Mouse (Mus musculus) liver, embryonic 16.5 days (tissue): Measurements from ENCODE around the gene Sec1. TPM values are rescaled to one million over a fixed set of nuclear protein-coding genes. Genes with fewer than 3 reads are reported as not detected.

ENCODE experiments used
- ATAC-seq: fragments of 200-750 bp; cut with Nextera tagmentation; 2 replicates; pipeline ENCODE4 v1.8.0; 2017; ENCODE audit warnings: low read depth, mild to moderate bottlenecking, moderate number of reproducible peaks, moderate library complexity
- H3K27ac ChIP-seq: fragments of 300-500 bp; sonication (generic); 2 replicates; pipeline ENCODE4 v1.5.1; 2014; ENCODE audit warnings: mild to moderate bottlenecking, low read length
- H3K27me3 ChIP-seq: fragments of 300-500 bp; sonication (generic); 2 replicates; pipeline ENCODE4 v1.6.1; 2014; ENCODE audit warnings: low read depth, low read length, mixed read lengths; ENCODE audit not compliant: control insufficient read depth, insufficient read depth
- H3K36me3 ChIP-seq: fragments of 300-500 bp; sonication (generic); 2 replicates; pipeline ENCODE4 v1.6.1; 2014; ENCODE audit warnings: mild to moderate bottlenecking; ENCODE audit not compliant: control insufficient read depth, insufficient read depth
- H3K4me1 ChIP-seq: fragments of 300-500 bp; sonication (generic); 2 replicates; pipeline ENCODE4 v1.6.1; 2014; ENCODE audit warnings: low read depth, low read length, mixed read lengths; ENCODE audit not compliant: control insufficient read depth
- H3K4me2 ChIP-seq: fragments of 300-500 bp; sonication (generic); 2 replicates; pipeline ENCODE4 v1.6.1; 2014; ENCODE audit warnings: low read depth, low read length, mixed read lengths
- H3K4me3 ChIP-seq: fragments of 300-500 bp; sonication (generic); 2 replicates; pipeline ENCODE4 v1.5.1; 2014; ENCODE audit warnings: low read depth, mild to moderate bottlenecking, low read length
- H3K9ac ChIP-seq: fragments of 300-500 bp; sonication (generic); 2 replicates; pipeline ENCODE4 v1.6.1; 2014; ENCODE audit warnings: low read depth, low read length
- H3K9me3 ChIP-seq: fragments of 300-500 bp; sonication (generic); replicated peaks from 2 replicates; pipeline ENCODE4 v1.6.1; 2016; ENCODE audit warnings: low read length; ENCODE audit not compliant: control insufficient read depth
- WGBS: fragments of 180-500 bp; shearing (Covaris S2); extraction: QIAGEN DNeasy Blood & Tissue Kit; methylation state at CpG from one replicate; pipeline ENCODE4 v1.1.7; 2014; ENCODE audit not compliant: insufficient replicate concordance; 5-methylcytosine and 5-hydroxymethylcytosine counted together
- polyA plus RNA-seq: library from polyadenylated mRNA; unstranded; fragments of >200 nt; fragmentation: Nextera tagmentation; extraction: Ambion mirVana; gene quantifications from 2 replicates; pipeline ENCODE4 v1.2.1, GENCODE M21; 2015

The Sec1 gene
- polyA plus RNA-seq, 1 experiment from 2014 or later = 0.05 TPM

DNA sequence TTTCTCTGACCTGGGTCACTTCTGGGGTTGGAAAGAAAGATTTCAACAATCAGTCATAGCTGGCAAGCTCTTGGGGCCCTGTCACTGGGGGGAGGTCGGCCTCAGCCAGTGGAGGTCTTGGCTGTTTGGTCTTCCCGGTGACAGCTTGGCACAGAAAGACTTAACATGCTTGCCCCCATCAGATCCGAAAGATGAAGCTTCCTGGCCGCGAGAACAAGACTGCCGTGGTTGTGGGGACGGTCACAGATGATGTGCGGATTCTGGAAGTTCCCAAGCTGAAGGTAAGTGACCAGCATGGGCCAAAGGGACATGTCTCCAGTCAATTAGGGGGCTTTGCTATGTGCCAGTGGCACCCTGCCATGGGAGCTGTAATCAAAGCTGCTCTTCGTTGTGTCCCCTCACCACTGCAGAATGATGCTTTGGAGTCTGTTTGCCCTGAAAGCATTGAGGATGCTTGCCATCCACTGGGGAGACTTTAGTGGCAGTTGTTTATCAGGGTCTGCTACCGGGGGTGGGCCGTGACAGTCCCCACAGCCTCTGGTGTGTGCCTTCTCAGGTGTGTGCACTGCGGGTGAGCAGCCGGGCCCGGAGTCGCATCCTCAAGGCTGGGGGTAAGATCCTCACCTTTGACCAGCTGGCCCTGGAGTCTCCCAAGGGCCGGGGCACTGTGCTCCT is 25.7 kb upstream of the Sec1 start:
- Histone ChIP-seq H3K27ac (no peak overlapping the region), H3K36me3 (peaks cover 31% of the 10 kb centered on the region), H3K9me3 (no peaks in the 10 kb centered on the region), H3K27me3 (no peaks in the 10 kb centered on the region), H3K4me2 (peak overlapping the region; percentile 77), H3K4me3 (no peak overlapping the region), H3K4me1 (peaks cover 36% of the 10 kb centered on the region), H3K9ac (no peak overlapping the region; the same call in 1 of the 2 replicates)
- no peak for ATAC-seq
- WGBS = 89% methylated on average over 15 of the region's 16 CpGs

- Histone ChIP-seq H3K9me3 (no peaks in the 10 kb centered on the region), H3K4me3 (peak overlapping the region; percentile 87), H3K27me3 (no peaks in the 10 kb centered on the region), H3K4me1 (peaks cover 43% of the 10 kb centered on the region), H3K4me2 (peak overlapping the region; percentile 77), H3K36me3 (peaks cover 29% of the 10 kb centered on the region), H3K9ac (peak overlapping the region; percentile 85), H3K27ac (0 out of 2 replicates have a peak overlapping the region, but pooled peaks have one; percentile 71)
- 64% methylated on average over 10 of the region's 10 CpGs for WGBS
- no peak for ATAC-seq
These were observed 25.0 kb upstream of the Sec1 start for GRCm38 (mm10) chr7:45719180-45719579.

- no peak for ATAC-seq
- 0% methylated on average over 20 of the region's 20 CpGs for WGBS
- peaks cover 50% of the 10 kb centered on the region for H3K4me1 ChIP-seq
These were observed 24.1 kb upstream of the Sec1 start for GRCm38 (mm10) chr7:45718331-45718730.

GRCm38 (mm10) chr7:45717918-45718297 is 23.7 kb upstream of the Sec1 start, which contains the start of gene Sphk2:
TSS of gene Sphk2 (minus strand) at chr7:45718002.
- peaks cover 26% of the 10 kb centered on the region for H3K36me3 ChIP-seq
- H3K27me3 ChIP-seq = no peaks in the 10 kb centered on the region
- under 1% methylated on average over 41 of the region's 41 CpGs for WGBS
- H3K9ac ChIP-seq = peak within 1 kb of the TSS; percentile 85
- H3K27ac ChIP-seq = peak within 1 kb of the TSS; percentile 83
- peaks cover 54% of the 10 kb centered on the region for H3K4me1 ChIP-seq
- ATAC-seq = peak; percentile 72
- peak within 1 kb of the TSS; percentile 87 for H3K4me3 ChIP-seq
- H3K9me3 ChIP-seq = no peaks in the 10 kb centered on the region
- H3K4me2 ChIP-seq = peak within 1 kb of the TSS; percentile 96

More at GRCm38 (mm10) chr7:45718331-45718730, 24.1 kb upstream of the Sec1 start:
- H3K27me3 ChIP-seq = no peaks in the 10 kb centered on the region
- peak overlapping the region; percentile 85 for H3K9ac ChIP-seq
- H3K4me2 ChIP-seq = peak overlapping the region; percentile 77
- H3K27ac ChIP-seq = peak overlapping the region; percentile 71
- peak overlapping the region; percentile 87 for H3K4me3 ChIP-seq
- peaks cover 22% of the 10 kb centered on the region for H3K36me3 ChIP-seq
- no peaks in the 10 kb centered on the region for H3K9me3 ChIP-seq

- peak overlapping the region; percentile 83 for H3K27ac ChIP-seq
- H3K4me1 ChIP-seq = peaks cover 60% of the 10 kb centered on the region
- ATAC-seq = peak; percentile 25
- peak overlapping the region; percentile 96 for H3K4me2 ChIP-seq
- no peaks in the 10 kb centered on the region for H3K27me3 ChIP-seq
- no peaks in the 10 kb centered on the region for H3K9me3 ChIP-seq
- H3K9ac ChIP-seq = peak overlapping the region; percentile 83
- 6% methylated on average over 31 of the region's 31 CpGs for WGBS
- peak overlapping the region; percentile 87 for H3K4me3 ChIP-seq
- H3K36me3 ChIP-seq = peaks cover 29% of the 10 kb centered on the region
These were observed 23.0 kb upstream of the Sec1 start for GRCm38 (mm10) chr7:45716952-45717917.

GRCm38 (mm10) chr7:45716460-45716857 is 22.3 kb upstream of the Sec1 start:
- H3K36me3 ChIP-seq = peaks cover 34% of the 10 kb centered on the region
- peaks cover 60% of the 10 kb centered on the region for H3K4me1 ChIP-seq

DNA sequence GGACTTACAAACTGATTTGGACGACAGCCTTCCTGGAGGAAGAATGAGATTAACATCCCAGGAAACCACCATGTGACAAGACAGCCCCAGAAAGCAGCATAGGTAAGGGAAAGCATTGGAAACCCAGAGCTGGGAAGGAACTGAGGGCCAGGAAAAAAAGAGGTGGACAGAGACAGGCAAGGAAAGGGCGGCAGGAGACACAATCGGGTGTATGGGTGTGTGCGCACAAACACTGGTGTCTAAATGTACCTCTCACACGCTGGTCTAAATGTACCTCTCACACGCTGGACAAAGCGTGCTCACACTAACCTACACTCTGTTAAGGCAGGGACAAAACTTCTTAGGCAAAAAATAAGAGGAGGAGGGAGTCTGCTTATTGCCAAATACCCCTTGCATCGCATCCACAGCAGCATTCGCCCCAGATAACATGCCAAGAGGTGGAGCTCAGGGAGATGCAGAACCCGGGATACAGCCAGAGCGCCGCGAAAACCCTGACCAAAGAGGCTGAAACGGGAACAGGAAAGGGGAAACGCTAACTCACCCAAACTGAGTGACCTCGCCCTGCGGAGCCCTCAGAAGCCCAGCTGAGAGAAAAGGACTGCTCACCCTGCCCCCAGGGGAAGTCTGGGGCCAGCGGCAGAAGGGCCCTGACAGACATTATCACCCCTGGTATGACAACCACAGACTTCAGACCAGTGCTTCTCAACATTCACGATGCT is 21.7 kb upstream of the Sec1 start:
- peak overlapping the region; percentile 72 for H3K27ac ChIP-seq
- H3K4me2 ChIP-seq = peak overlapping the region; percentile 96
- ATAC-seq = no peak
- peaks cover 35% of the 10 kb centered on the region for H3K36me3 ChIP-seq
- H3K27me3 ChIP-seq = no peaks in the 10 kb centered on the region
- H3K4me3 ChIP-seq = peak overlapping the region; percentile 87
- no peaks in the 10 kb centered on the region for H3K9me3 ChIP-seq
- H3K4me1 ChIP-seq = peaks cover 60% of the 10 kb centered on the region
- H3K9ac ChIP-seq = peak overlapping the region; percentile 83
- 45% methylated on average over 19 of the region's 19 CpGs for WGBS

More at GRCm38 (mm10) chr7:45716460-45716857, 22.3 kb upstream of the Sec1 start:
- Histone ChIP-seq H3K27ac (peak overlapping the region; percentile 72), H3K9me3 (no peaks in the 10 kb centered on the region), H3K4me2 (peak overlapping the region; percentile 96), H3K4me3 (peak overlapping the region; percentile 87), H3K27me3 (no peaks in the 10 kb centered on the region), H3K9ac (peak overlapping the region; percentile 83)
- ATAC-seq = no peak
- 67% methylated on average over 3 of the region's 3 CpGs for WGBS

- Histone ChIP-seq H3K9ac (peak within 1 kb of the TSS; percentile 83), H3K9me3 (no peaks in the 10 kb centered on the region), H3K27ac (peak within 1 kb of the TSS; percentile 72), H3K4me3 (peak within 1 kb of the TSS; percentile 87), H3K4me1 (peaks cover 58% of the 10 kb centered on the region), H3K27me3 (no peaks in the 10 kb centered on the region), H3K36me3 (peaks cover 28% of the 10 kb centered on the region), H3K4me2 (peak within 1 kb of the TSS; percentile 96)
- ATAC-seq = peak; percentile 89
- whole genome bisulfite sequencing = 6% methylated on average over 32 of the region's 34 CpGs
These were observed 21.0 kb upstream of the Sec1 start, which contains the start of gene Rpl18 for GRCm38 (mm10) chr7:45715090-45715708. TSS of gene Rpl18 (plus strand) at chr7:45715457.
